Mouse (Mus musculus) adrenal gland (tissue): ENCODE results near the gene Ccdc163.
"Not testable (repeated sequence)": the region's sequence is repeated elsewhere in the genome, so short reads cannot be mapped to it uniquely, and the experiment has no call there.

Experiments
- intact Hi-C: fragments of 180-260 bp; cut with DNase I; formaldehyde crosslinking; loops from one replicate; pipeline ENCODE4 v1.15.1; 2025
- long read RNA-seq, 2 experiments: library from polyadenylated mRNA; unstranded; transcript quantifications; one replicate each; pipeline ENCODE4 v2.0.0; 2020; ENCODE audit warnings: borderline replicate concordance in 1 of 2; ENCODE audit not compliant: insufficient replicate concordance in 1 of 2

Gene Ccdc163
- long read RNA-seq, experiment 1, partial matches to known transcripts: 2 of 11 reads
- long read RNA-seq, experiment 1, other reads (novel, unspliced or antisense): 7 of 11 reads
- long read RNA-seq, experiment 2, transcript Ccdc163-204 (10 exons, 1,213 nt): major isoform, 5 of 11 reads
- long read RNA-seq, experiment 2, partial matches to known transcripts: 1 of 11 reads
- long read RNA-seq, experiment 2, other reads (novel, unspliced or antisense): 5 of 11 reads

DNA sequence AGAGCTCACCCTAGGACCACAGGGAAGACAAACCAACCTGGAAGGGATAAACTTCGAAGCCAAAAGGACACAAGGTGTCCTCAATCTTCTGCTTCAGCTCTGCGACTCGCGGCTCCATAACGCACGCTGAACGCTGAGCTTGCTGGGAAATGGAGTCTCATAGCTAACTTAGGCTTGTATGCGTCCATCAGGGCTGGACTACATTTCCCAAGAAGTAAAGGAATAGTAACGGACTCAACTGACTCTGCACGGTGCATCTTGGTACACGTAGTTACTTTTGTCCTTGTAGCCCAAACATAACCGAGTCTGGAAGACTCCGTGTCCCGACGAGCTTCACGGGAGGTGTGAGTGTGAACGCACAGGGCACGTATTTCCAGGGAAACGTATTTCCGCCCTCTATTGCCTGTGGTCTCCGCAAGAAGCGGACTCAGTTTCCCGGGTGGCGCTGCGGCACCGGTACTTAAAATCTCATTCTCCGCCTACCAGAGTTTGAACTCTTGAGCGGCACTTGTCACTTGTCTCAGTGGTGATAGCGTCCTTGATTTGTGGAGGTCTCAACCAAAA lies at the start of gene Ccdc163, which contains the start of gene Mmachc:
Gene Ccdc163 (plus strand): TSS at position 309 of the 564 bp plus-strand sequence.
Gene Mmachc (minus strand): TSS at position 206 of the 564 bp plus-strand sequence.
- intact Hi-C loops: no loop called here

DNA sequence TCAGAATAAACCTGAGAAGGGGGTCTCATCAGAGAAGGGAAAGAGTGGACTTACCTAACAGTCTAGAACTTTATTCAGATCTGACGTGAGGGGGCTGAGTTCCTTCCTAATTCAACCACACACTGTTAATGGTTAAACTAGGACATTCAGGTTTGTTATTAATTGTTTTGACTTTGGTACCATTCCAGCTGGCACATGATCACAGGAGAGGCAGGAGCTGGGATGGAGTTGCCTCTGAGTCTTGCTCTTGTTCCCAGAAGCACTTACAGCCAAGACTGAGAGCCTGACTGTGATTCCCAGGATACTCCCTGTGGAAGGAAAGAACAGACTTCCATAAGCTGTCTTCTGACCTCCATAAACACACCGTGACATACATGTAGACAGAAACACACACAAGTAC lies 48.8 kb upstream of the Ccdc163 start:
- intact Hi-C loops: no loop called here

DNA sequence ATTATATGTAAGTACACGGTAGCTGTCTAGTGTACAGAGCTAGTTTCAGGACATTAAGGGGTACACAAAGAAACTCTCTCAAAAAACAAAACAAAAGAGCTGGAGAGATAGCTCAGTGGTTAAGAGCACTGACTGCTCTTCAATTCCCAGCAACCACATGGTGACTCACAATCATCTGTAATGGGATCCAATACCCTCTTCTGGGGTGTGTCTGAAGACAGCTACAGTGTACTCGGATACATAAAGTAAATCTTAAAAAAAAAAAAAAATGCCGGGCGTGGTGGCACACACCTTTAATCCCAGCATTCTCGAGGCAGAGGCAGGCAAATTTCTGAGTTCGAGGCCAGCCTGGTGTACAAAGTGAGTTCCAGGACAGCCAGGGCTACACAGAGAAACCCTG lies 48.4 kb upstream of the Ccdc163 start:
- intact Hi-C loops: not testable (repeated sequence)

DNA sequence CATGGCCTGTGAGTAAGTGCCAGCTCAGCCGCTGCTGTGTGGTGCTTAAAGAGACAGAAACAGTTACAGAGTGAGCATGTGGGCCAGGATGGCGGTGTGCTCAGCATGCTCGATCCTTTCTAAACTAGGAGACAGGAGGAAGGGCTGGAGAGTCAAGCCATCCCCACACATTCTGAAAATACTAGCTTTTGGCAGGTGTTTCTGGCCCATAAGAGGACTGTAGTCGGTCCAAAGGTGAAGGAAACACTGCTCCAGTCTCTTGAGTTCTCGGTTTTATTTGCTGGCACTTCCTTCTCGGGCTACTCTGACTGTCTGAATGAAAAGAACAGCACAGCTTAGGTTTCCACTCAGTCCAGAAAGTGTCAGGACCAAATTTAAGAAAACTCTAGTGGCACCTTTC lies 47.5 kb upstream of the Ccdc163 start:
- intact Hi-C loops: no loop called here

DNA sequence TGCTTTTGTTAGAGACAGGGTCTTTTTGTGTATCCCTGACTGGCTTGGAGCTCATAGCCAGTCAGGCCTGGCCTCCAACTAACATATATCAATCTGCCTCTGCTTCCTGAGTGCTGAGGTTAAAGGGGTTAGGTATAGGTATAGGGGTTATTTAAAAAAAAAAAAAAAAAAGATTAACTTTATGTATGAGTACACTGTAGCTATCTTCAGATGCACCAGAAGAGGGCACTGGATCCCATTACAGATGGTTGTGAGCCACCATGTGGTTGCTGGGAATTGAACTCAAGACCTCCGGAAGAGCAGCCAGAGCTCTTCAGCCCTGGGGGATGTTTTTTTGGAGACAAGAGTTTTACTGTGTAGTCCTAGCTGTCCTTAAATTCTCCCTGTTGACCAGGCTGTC lies 46.3 kb upstream of the Ccdc163 start:
- intact Hi-C loops: no loop called here

DNA sequence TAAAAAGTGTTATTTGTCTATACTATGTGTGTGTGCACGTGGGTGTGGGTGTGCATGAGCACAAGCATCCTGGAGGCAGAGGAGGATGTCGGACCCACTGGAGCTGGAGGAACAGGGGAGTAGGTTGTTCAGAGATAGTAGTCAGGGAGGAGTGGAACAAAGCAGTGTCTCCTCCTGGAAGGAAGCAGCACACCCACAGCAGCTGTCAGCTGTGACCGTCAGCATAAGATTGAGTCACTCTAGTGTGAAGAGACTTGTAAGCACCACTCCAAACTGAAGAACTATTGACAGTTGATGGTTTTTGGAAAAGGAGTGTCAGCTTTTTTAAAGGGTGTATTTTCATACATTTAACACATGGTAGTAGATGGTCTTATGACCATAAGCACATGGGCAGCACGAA lies 41.7 kb upstream of the Ccdc163 start:
- intact Hi-C loops: no loop called here

DNA sequence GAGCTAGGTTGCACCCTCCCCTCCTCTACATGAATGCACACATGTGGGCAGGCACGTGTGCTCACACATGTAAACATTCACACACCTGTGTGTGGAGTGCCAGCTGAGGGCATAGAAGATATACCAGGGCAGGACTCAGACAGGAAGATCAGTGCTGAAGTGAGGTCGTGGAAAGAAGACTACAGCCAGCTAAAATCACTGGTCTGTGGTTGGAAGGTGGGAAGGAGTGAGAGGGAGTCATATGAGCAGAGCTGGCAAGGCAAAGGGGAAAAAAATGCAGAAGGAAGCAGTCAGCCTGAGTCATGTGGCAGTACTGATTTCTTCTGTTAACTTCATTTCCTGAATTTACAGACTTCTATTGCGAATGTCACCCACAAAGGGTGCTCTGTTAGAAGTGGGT lies 40.2 kb upstream of the Ccdc163 start:
- intact Hi-C loops: no loop called here

DNA sequence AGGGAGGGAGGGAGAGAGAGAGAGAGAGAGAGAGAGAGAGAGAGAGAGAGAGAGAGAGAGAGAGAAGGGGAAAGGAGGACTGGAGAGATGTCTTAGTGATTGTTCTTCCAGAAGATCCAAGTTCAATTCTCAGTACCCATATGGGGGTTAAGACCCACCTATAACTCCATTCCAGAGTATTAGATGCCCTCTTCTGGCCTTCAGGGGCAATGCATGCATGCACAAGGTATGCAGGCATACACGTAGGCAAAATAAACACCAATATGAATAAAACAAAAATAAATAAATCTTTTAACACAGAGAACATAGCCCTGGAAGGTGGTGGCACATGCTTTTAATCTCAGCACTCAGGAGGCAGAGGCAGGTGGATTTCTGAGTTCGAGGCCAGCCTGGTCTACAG lies 39.0 kb upstream of the Ccdc163 start:
- intact Hi-C loops: no loop called here

DNA sequence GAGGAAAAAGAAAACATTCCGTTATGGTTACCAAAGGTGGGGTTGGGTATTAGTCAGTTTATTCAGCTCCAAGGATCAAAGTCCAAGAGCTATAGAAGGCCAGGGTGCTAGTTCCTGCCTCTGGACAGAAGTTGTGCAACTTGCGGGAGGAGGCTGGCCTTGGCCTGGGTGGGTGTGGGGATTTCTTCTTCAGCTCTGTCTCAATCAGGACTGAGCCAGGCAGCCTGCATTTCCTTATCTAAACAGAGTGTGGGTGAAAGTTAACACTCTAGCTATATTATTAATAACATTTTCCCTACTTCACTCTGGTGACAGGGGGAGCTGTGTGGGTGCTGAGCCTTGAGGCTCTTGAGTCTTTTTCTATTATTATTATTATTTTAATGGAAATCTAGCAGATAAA lies 35.5 kb upstream of the Ccdc163 start:
- intact Hi-C loops: no loop called here

DNA sequence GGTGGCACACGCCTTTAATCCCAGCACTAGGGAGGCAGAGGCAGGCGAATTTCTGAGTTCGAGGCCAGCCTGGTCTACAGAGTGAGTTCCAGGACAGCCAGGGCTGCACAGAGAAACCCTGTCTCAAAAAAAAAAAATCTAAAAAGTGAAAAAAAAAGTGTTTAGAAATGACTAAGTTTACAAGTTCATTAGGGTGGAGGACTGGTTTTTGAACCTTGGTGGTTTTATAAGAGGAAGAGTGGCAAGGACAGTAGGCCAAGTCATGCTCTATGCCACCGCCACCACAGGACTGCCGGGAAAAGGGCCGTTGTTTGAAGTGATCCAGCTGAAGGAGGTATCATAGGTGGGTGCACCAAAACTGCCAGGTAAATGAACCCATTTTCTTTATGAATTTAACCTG lies 33.5 kb upstream of the Ccdc163 start:
- intact Hi-C loops: loop anchor here (5.0 kb wide), 1 partner anchor 47 kb away; the partner anchor contains the start of gene Nasp

DNA sequence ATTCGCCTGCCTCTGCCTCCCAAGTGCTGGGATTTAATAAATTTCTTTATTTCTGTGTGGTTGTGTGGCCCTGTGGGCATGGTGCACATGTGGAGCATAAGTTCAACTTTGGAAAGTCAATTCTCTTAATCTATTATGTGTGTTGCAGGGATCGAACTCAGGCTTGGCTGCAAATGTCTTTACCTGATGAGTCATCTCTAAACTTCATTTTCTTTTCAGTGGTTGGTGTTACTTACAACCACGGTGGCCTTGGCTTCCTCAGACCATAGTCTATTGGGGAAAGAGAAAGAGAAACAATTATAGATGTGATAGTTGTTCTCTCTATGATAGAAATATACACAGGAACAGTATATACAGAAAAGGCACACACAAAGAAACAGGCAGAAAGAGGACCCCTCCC lies 32.3 kb upstream of the Ccdc163 start:
- intact Hi-C loops: loop anchor here (5.0 kb wide), 1 partner anchor 49 kb away; the partner anchor contains the start of gene Nasp

DNA sequence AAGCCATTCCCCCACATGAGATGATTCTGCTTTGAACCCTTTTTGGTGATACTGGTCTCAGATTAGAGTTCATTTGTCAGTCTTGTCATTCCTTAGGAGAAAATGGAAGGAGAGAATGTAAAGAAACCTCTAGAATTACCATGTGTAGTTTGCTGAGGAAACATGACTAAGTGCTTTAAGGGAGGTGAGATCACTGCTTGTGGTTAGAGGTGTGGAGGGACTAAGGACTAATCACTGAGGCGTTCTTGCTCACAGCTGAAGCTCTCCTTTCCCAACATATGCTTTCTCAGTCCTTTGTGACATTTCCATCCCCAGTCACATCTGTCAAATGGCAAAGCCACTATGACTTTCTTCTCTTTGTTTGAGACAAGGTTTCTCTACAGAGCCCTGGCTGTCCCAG lies 30.5 kb upstream of the Ccdc163 start:
- intact Hi-C loops: loop anchor here (5.0 kb wide), 1 partner anchor 51 kb away; the partner anchor contains the start of gene Nasp

DNA sequence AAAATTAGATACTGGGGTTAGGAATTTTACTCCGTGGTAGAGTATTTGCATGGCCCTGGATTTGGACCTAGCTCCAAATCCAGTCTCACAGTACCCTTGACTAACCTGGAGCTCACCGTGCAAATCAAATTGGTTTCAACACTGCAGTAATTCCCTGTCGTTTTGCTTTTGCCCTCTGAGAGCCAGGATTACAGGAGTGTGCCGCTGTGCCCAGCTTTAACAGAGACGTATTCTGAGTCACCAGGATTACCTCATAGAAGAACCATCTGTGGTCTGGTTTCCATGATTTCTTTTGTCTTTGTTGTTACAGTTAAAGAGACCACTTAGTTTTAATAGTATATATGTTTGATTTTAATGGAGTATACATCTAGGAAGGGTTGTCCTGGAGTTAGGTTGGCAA lies 29.2 kb upstream of the Ccdc163 start:
- intact Hi-C loops: loop anchor here (5.0 kb wide), 1 partner anchor 52 kb away; the partner anchor contains the start of gene Nasp

DNA sequence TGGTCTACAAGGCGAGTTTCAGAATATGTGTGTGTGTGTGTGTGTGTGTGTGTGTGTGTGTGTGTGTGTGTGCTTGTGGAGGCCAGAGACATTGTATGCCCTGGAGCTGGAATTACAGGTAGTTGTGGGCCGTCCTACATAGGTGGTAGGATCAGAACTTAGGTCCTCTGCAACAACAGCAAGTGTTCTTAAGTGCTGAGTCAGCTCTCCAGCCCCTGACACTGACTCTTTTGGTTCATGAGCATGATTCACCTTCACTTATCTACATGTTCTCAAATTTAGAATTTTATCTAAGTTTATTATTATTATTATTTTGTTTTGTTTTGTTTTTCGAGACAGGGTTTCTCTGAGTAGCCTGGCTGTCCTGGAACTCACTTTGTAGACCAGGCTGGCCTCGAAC lies 27.8 kb upstream of the Ccdc163 start:
- intact Hi-C loops: not testable (repeated sequence)

DNA sequence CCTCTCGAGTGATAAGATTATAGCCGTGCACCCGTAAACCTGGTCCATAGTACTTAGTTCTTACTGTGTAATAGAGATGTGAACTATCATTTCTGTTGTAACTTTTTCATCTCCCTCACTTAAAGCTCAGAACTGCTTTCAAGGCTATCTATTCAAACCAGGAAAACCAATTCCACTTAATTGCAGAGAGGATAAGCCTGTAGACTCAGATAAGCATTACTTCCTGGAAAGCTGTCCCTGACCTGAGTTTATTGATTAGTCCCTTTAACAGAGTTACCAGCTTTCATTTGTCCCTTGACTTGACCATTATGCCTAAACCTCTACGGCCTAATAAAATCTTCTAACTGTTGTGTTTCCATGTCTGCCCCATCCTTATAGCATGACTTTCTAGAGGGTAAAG lies 24.4 kb upstream of the Ccdc163 start:
- intact Hi-C loops: no loop called here

DNA sequence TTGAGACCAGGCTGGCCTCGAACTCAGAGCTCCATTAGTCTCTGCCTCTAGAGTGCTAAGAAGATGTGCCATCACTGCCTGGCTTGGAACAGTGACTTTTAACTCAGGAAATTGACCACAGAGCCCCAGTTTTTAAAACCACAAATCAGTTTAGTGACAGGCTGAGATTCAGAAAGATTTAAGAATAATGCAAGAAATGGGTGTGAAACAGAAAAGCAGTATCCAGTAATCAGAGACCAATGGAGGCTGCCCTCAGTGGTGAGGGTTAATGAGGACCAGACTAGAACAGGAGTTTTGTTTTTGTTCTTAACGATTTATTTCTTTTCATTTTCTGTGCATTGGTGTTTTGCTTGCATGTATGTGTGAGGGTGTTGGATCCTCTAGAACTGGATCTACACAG lies 23.6 kb upstream of the Ccdc163 start:
- intact Hi-C loops: loop anchor here (5.0 kb wide), 1 partner anchor 37 kb away; no protein-coding TSS in a partner anchor

DNA sequence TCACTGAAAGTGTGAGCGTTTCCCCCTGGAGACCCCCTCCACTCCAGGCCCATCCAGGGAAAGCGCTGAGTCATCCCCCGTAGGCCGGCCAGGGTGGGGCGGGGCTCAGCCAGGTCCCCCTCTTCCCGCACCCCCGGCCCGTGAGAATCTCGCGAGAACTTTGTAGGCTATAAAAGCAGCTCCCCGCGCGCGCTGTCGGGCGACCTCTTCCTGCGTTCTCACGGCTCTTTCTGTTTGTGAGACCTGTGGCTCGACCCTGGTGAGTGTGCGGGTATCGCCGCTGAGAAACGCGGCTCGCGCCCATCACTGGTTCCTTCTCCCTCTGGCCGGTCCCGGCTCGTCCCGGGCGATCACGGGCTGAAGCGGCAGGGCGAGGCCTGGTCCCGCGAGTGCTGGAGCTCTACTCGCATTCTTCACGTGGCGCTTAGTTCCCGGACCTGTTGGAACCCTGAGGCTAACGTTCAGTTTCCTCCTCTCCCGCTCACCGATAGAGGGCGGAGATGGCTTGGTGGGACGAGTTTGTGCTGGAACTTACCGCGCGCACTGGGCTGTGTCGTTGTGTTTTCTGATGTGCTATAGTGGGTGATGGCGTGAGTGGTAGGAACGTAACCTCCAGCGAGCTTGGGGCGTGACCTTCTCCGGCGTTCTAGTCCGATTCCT lies 22.8 kb upstream of the Ccdc163 start, which contains the start of gene Prdx1:
Gene Prdx1 (plus strand): TSS at position 143 of the 660 bp plus-strand sequence.
- intact Hi-C loops: loop anchor here (5.0 kb wide), 1 partner anchor 38 kb away; no protein-coding TSS in a partner anchor

DNA sequence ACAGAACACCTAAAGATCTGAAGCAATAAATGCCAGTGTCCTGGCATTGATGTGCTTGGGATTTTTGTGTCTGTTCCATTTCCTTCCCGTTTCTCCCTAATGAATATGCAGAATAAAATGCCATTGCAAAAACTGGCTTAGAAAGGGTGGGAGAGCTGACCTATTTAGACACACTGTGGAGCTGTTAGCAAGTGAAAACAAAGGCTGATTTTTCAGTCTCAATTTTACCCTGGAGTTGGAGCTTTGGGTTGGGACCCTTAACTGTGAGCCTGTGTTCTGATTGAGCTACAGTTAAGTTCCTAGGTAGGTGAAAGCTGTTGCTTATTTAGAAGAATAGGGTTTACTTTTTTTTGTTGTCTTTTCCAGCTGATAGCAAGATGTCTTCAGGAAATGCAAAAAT lies 21.3 kb upstream of the Ccdc163 start:
- intact Hi-C loops: loop anchor here (5.0 kb wide), 1 partner anchor 40 kb away; no protein-coding TSS in a partner anchor

DNA sequence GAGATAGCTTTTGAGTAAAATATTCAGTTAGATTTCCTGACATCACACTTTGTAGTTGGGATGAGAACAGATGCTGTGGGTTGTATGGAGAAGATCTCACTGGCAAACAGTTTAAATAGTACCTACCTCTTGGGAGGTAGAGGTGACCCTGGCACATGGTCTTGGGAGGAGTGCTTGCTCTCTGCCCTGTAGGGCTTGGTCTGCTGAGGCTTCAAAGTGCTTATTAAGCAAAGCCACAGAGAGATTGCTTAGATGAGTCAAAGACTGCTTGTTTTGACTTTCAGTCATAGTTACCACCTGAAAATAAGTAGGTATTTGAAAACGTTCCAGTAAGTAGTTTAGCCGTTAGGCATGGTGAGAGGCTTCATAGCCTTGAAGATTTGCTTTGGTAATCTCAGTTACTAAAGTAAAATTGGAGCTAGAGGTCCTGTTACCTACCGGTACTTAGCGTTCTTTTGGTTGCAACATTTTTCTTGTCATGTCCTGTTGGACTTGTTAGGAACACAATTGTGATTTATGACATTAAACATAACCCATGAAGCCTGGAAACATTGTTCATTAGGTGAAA lies 18.9 kb upstream of the Ccdc163 start:
- intact Hi-C loops: loop anchor here (5.0 kb wide), 1 partner anchor 42 kb away; no protein-coding TSS in a partner anchor

DNA sequence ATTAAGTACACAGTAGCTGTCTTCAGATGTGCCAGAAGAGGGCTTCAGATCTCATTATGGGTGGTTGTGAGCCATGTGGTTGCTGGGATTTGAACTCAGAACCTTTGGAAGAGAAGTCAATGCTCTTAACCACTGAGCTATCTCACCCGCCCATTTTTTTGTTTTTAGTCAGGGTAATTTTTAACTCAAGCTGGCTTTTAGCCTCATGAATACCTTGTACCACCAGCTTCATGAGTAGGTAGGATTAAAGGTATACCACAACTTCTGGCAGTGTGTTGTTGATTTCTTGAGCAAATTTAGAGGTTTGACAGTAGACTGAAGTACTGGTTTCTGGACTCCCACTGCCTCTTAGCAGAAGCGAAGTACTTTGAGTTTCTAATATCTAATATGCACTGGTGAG lies 16.2 kb upstream of the Ccdc163 start:
- intact Hi-C loops: no loop called here

DNA sequence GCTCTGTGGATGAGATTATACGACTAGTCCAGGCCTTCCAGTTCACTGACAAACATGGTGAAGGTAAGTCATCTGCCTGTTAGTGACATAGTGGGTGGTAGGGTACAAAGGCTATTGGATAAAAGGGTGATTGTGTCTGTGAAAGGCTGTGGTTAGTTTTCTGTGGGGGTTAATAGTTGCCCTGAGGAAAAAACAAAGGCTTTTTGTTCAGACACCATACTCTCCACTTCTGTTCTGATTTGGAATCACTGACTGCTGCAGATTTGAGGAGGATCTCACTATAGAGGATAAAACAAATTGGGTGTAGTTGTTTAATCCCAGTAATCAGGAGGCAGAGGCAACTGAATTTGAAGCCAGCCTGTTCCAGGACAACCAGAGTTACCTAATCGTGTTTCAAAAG lies 14.5 kb upstream of the Ccdc163 start:
- intact Hi-C loops: no loop called here
